Mouse (Mus musculus) CH12.LX (cell line): ENCODE data around the gene Gal3st3. TPM values are rescaled to one million over a fixed set of nuclear protein-coding genes. Genes with fewer than 3 reads are reported as not detected.

ENCODE experiments used
- DNase-seq: peaks from one replicate; pipeline ENCODE4 v3.0.0-alpha.2; 2013; ENCODE audit errors: extremely low read depth
- H3K27ac ChIP-seq: 2 replicates; pipeline ENCODE4 v1.5.1; 2012; ENCODE audit warnings: low read depth, mild to moderate bottlenecking, control low read depth, moderate library complexity; ENCODE audit not compliant: insufficient read depth
- H3K27me3 ChIP-seq: replicated peaks from 2 replicates; pipeline ENCODE3; 2012; ENCODE audit warnings: inconsistent platforms
- H3K36me3 ChIP-seq, 2 experiments: replicated peaks in 1 of 2; 2 replicates each; pipeline versions ENCODE3 to v1.6.1; 2012; ENCODE audit warnings: inconsistent platforms in 1 of 2, low read length in 1 of 2, mild to moderate bottlenecking in 1 of 2, mixed read lengths in 1 of 2, moderate library complexity in 1 of 2; ENCODE audit not compliant: control insufficient read depth in 1 of 2, insufficient read depth in 1 of 2
- H3K4me1 ChIP-seq, 2 experiments: 2 replicates each; pipeline ENCODE4 v1.6.1; 2012; ENCODE audit warnings: inconsistent platforms in 1 of 2, moderate library complexity in 1 of 2; ENCODE audit not compliant: insufficient read depth in 2 of 2, control insufficient read depth in 1 of 2
- H3K4me2 ChIP-seq: 2 replicates; pipeline ENCODE4 v1.6.1; 2012; ENCODE audit warnings: low read depth, mild to moderate bottlenecking, control low read depth; ENCODE audit not compliant: poor library complexity, insufficient read depth, severe bottlenecking
- H3K4me3 ChIP-seq, 3 experiments: fragments of 150-350 bp in 1 of 3; sonication (generic) in 1 of 3; replicated peaks in 1 of 3; 2 replicates each; pipeline versions ENCODE3 to v1.5.1; 2011 to 2012; ENCODE audit warnings: low read depth in 2 of 3, low read length in 2 of 3, mild to moderate bottlenecking in 2 of 3, moderate library complexity in 2 of 3, control low read depth in 1 of 3, improper control_type of control experiment in 1 of 3, inconsistent platforms in 1 of 3, mixed read lengths in 1 of 3; ENCODE audit not compliant: poor library complexity in 1 of 3
- H3K79me2 ChIP-seq: replicated peaks from 2 replicates; pipeline ENCODE4 v1.6.1; 2012; ENCODE audit warnings: mild to moderate bottlenecking, moderate library complexity; ENCODE audit not compliant: control insufficient read depth, poor library complexity, insufficient read depth, severe bottlenecking; ENCODE audit errors: extremely low read depth
- H3K9ac ChIP-seq: 2 replicates; pipeline ENCODE4 v1.6.1; 2012; ENCODE audit warnings: low read depth, mild to moderate bottlenecking, control low read depth, moderate library complexity; ENCODE audit not compliant: insufficient read depth
- H3K9me3 ChIP-seq: replicated peaks from 2 replicates; pipeline ENCODE3; 2012; ENCODE audit warnings: low read length, inconsistent platforms, mixed read lengths
- CHD1 ChIP-seq: IDR thresholded peaks from 2 replicates; pipeline ENCODE4 v1.6.1; 2012; ENCODE audit warnings: low read depth, low read length, improper control_type of control experiment, inconsistent platforms
- CHD2 ChIP-seq: IDR thresholded peaks from 2 replicates; pipeline ENCODE4 v1.6.1; 2011; ENCODE audit warnings: low read length, improper control_type of control experiment
- CTCF ChIP-seq, 2 experiments: IDR thresholded peaks in 1 of 2; conservative IDR thresholded peaks in 1 of 2; 2 replicates each; pipeline ENCODE4 v1.5.1; 2011 to 2012; ENCODE audit warnings: low read depth in 2 of 2, low read length in 2 of 2, improper control_type of control experiment in 1 of 2, inconsistent platforms in 1 of 2, mild to moderate bottlenecking in 1 of 2, moderate library complexity in 1 of 2
- ETS1 ChIP-seq: conservative IDR thresholded peaks from 2 replicates; pipeline ENCODE4 v1.6.1; 2012; ENCODE audit warnings: low read depth, mild to moderate bottlenecking, inconsistent platforms, low read length, improper control_type of control experiment, moderate library complexity
- GABPA ChIP-seq: IDR thresholded peaks from 2 replicates; pipeline ENCODE4 v1.6.1; 2012; ENCODE audit warnings: low read depth, low read length, improper control_type of control experiment, inconsistent platforms; ENCODE audit not compliant: insufficient replicate concordance
- HCFC1 ChIP-seq: IDR thresholded peaks from 2 replicates; pipeline ENCODE4 v1.6.1; 2012; ENCODE audit warnings: low read depth, mild to moderate bottlenecking, inconsistent platforms, low read length, improper control_type of control experiment
- IRF4 ChIP-seq: IDR thresholded peaks from 2 replicates; pipeline ENCODE4 v1.6.1; 2014; ENCODE audit warnings: low read depth, mild to moderate bottlenecking, inconsistent platforms, low read length, improper control_type of control experiment
- RAD21 ChIP-seq: IDR thresholded peaks from 2 replicates; pipeline ENCODE4 v1.6.1; 2011; ENCODE audit warnings: low read depth, mild to moderate bottlenecking, low read length, improper control_type of control experiment, moderate library complexity
- RCOR1 ChIP-seq: conservative IDR thresholded peaks from 2 replicates; pipeline ENCODE4 v1.6.1; 2012; ENCODE audit warnings: low read depth, mild to moderate bottlenecking, inconsistent platforms, low read length, improper control_type of control experiment
- SIN3A ChIP-seq: IDR thresholded peaks from 2 replicates; pipeline ENCODE4 v1.6.1; 2012; ENCODE audit warnings: low read length, improper control_type of control experiment, inconsistent platforms
- SMC3 ChIP-seq: IDR thresholded peaks from 2 replicates; pipeline ENCODE4 v1.6.1; 2011; ENCODE audit warnings: low read depth, low read length, improper control_type of control experiment
- TCF12 ChIP-seq: IDR thresholded peaks from 2 replicates; pipeline ENCODE4 v1.6.1; 2014; ENCODE audit warnings: low read depth, mild to moderate bottlenecking, inconsistent platforms, low read length, improper control_type of control experiment
- USF1 ChIP-seq: IDR thresholded peaks from 2 replicates; pipeline ENCODE4 v1.6.1; 2014; ENCODE audit warnings: low read depth, mild to moderate bottlenecking, inconsistent platforms, low read length, improper control_type of control experiment
- ZNF384 ChIP-seq: IDR thresholded peaks from 2 replicates; pipeline ENCODE4 v1.6.1; 2012; ENCODE audit warnings: low read depth, low read length, improper control_type of control experiment, inconsistent platforms
- dilution Hi-C: fragments of 300-500 bp; cut with MboI; formaldehyde crosslinking; loops from 2 replicates; pipeline ENCODE4 v1.14.3; 2020; ENCODE audit warnings: low sequenced_read_pairs; ENCODE audit not compliant: extremely low pct_unique_long_range_greater_than_20kb, extremely low pct_ligation_motif_present
- in situ Hi-C: fragments of 300-500 bp; cut with MboI; formaldehyde crosslinking; loops from 3 replicates; pipeline ENCODE4 v1.14.3; 2019; ENCODE audit warnings: low sequenced_read_pairs, low pct_ligation_motif_present, low pct_unique_long_range_greater_than_20kb, mixed read lengths
- polyA plus RNA-seq: library from polyadenylated mRNA; unstranded; fragments of >175 nt; gene quantifications from 2 replicates; pipeline ENCODE4 v1.2.1, GENCODE M21; 2012; ENCODE audit warnings: low read depth; ENCODE audit not compliant: insufficient read length
- total RNA-seq, 2 experiments: library from RNA; depleted of rRNA; stranded (reverse); fragments of 300-350 nt in 1 of 2; fragments of >200 nt in 1 of 2; gene quantifications; 2 replicates each; pipeline ENCODE4 v1.2.3; 2012 to 2014

Gal3st3 gene
- total and polyA plus RNA-seq, 3 experiments = not detected

GRCm38 (mm10) chr19:5277140-5277539 is 21.0 kb upstream of the Gal3st3 start:
- no peak overlapping the region for H3K4me3 ChIP-seq
- H3K27me3 ChIP-seq = no peaks in the 10 kb centered on the region
- no peak overlapping the region for H3K9ac ChIP-seq
- H3K9me3 ChIP-seq = no peaks in the 10 kb centered on the region
- H3K4me2 ChIP-seq = no peak overlapping the region
- H3K79me2 ChIP-seq = peaks cover 6% of the 10 kb centered on the region
- H3K27ac ChIP-seq = no peak overlapping the region
- TF ChIP-seq ZNF384 = no peak
- no peak for TF ChIP-seq SMC3
- no peak for TF ChIP-seq SIN3A
- peak in 1 of 2 experiments; percentile 36; a peak in 2 of 4 replicates for TF ChIP-seq CTCF (conservative IDR thresholded peaks at IDR 0.05 in 1 of 2, IDR thresholded peaks at IDR 0.05 in 1 of 2; ENCODE audit: low read depth in 2 of 2, low read length in 2 of 2)
- TF ChIP-seq ETS1 = no peak
- dilution Hi-C loops = no loop called here
- peaks cover 54 to 75% of the 10 kb centered on the region in 2 experiments for H3K36me3 ChIP-seq
- in situ Hi-C loops = no loop called here
- DNase-seq = no peak
- H3K4me1 ChIP-seq = peaks cover 0 to 28% of the 10 kb centered on the region in 2 experiments; a peak in 2 of 4 replicates

- TF ChIP-seq SIN3A (no peak), CHD1 (no peak), HCFC1 (no peak), SMC3 (no peak), GABPA (no peak), RAD21 (no peak), IRF4 (no peak), CHD2 (no peak), TCF12 (no peak), USF1 (no peak), RCOR1 (no peak)
- H3K36me3 ChIP-seq = peaks cover 62 to 87% of the 10 kb centered on the region in 2 experiments
These were observed 19.8 kb upstream of the Gal3st3 start for GRCm38 (mm10) chr19:5278381-5278780.

More at GRCm38 (mm10) chr19:5278381-5278780, 19.8 kb upstream of the Gal3st3 start:
- in situ Hi-C loops = no loop called here
- Histone ChIP-seq H3K27me3 (no peaks in the 10 kb centered on the region), H3K9me3 (no peaks in the 10 kb centered on the region), H3K4me3 (no peak overlapping the region), H3K9ac (no peak overlapping the region), H3K4me1 (peaks cover 0 to 22% of the 10 kb centered on the region in 2 experiments; a peak in 2 of 4 replicates), H3K79me2 (no peaks in the 10 kb centered on the region; the same call in none of the 2 replicates), H3K4me2 (no peak overlapping the region), H3K27ac (no peak overlapping the region)
- DNase-seq = no peak
- dilution Hi-C loops = no loop called here
